Mouse (Mus musculus) stomach, embryonic 14.5 days (tissue): ENCODE data around the gene Galnt10. TPM values are rescaled to one million over a fixed set of nuclear protein-coding genes. Genes with fewer than 3 reads are reported as not detected.
"Not testable (repeated sequence)": the region's sequence is repeated elsewhere in the genome, so short reads cannot be mapped to it uniquely, and the experiment has no call there.

Source experiments
- ATAC-seq: fragments of 200-750 bp; cut with Nextera tagmentation; 2 replicates; pipeline ENCODE4 v1.8.0; 2017; ENCODE audit warnings: low read depth, moderate TSS enrichment; ENCODE audit not compliant: insufficient number of reproducible peaks, insufficient read depth, low FRiP score
- H3K27ac ChIP-seq: fragments of 300-500 bp; sonication (generic); 2 replicates; pipeline ENCODE4 v1.5.1; 2014; ENCODE audit warnings: mild to moderate bottlenecking, low read length, moderate library complexity, mixed read lengths
- H3K27me3 ChIP-seq: fragments of 300-500 bp; sonication (generic); 2 replicates; pipeline ENCODE4 v1.6.1; 2014; ENCODE audit warnings: low read length, control low read depth, mixed read lengths; ENCODE audit not compliant: control insufficient read depth, insufficient read depth
- H3K36me3 ChIP-seq: fragments of 300-500 bp; sonication (generic); 2 replicates; pipeline ENCODE4 v1.6.1; 2014; ENCODE audit warnings: mild to moderate bottlenecking, control low read depth, low read length, moderate library complexity, mixed read lengths; ENCODE audit not compliant: control insufficient read depth, insufficient read depth
- H3K4me1 ChIP-seq: fragments of 300-500 bp; sonication (generic); 2 replicates; pipeline ENCODE4 v1.6.1; 2014; ENCODE audit warnings: low read length, control low read depth, mixed read lengths; ENCODE audit not compliant: control insufficient read depth, insufficient read depth
- H3K4me2 ChIP-seq: fragments of 300-500 bp; sonication (generic); replicated peaks from 2 replicates; pipeline ENCODE4 v1.6.1; 2014; ENCODE audit warnings: low read depth, low read length, control low read depth
- H3K4me3 ChIP-seq: fragments of 300-500 bp; sonication (generic); 2 replicates; pipeline ENCODE4 v1.5.1; 2014; ENCODE audit warnings: low read depth, low read length, control low read depth
- H3K9ac ChIP-seq: fragments of 300-500 bp; sonication (generic); replicated peaks from 2 replicates; pipeline ENCODE4 v1.6.1; 2014; ENCODE audit warnings: low read depth, mild to moderate bottlenecking, control low read depth, low read length, moderate library complexity, mixed read lengths
- H3K9me3 ChIP-seq: fragments of 300-500 bp; sonication (generic); 2 replicates; pipeline ENCODE4 v1.6.1; 2016; ENCODE audit warnings: low read depth, low read length, control low read depth; ENCODE audit not compliant: control insufficient read depth
- WGBS: fragments of 180-500 bp; shearing (Covaris S2); extraction: QIAGEN DNeasy Blood & Tissue Kit; methylation state at CpG from one replicate; pipeline ENCODE4 v1.1.7; 2014; 5-methylcytosine and 5-hydroxymethylcytosine counted together
- polyA plus RNA-seq: library from polyadenylated mRNA; unstranded; fragments of >200 nt; fragmentation: Nextera tagmentation; extraction: Ambion mirVana; gene quantifications from 2 replicates; pipeline ENCODE4 v1.2.1, GENCODE M21; 2014

Gene Galnt10
- polyA plus RNA-seq, 1 experiment from 2014 or later = 8.4 TPM

GRCm38 (mm10) chr11:57825234-57825633 lies 180.0 kb downstream of the Galnt10 start:
- not testable (repeated sequence) for H3K9me3 ChIP-seq, H3K4me1 ChIP-seq, H3K9ac ChIP-seq, ATAC-seq, H3K36me3 ChIP-seq, H3K27ac ChIP-seq, H3K4me2 ChIP-seq, H3K4me3 ChIP-seq
- 49% methylated on average over 11 of the region's 11 CpGs for WGBS
- peaks cover 24% of the 10 kb centered on the region for H3K27me3 ChIP-seq

- Histone ChIP-seq H3K36me3 (no peaks in the 10 kb centered on the region), H3K4me3 (peak overlapping the region; percentile 27), H3K4me2 (peak overlapping the region; percentile 53), H3K27me3 (peaks cover 41% of the 10 kb centered on the region), H3K9me3 (no peaks in the 10 kb centered on the region), H3K27ac (no peak overlapping the region), H3K4me1 (peaks cover 6% of the 10 kb centered on the region; the same call in 1 of the 2 replicates), H3K9ac (no peak overlapping the region)
- ATAC-seq = 0 out of 2 replicates have a peak, but pooled peaks have one; percentile 15
- WGBS = 2% methylated on average over 41 of the region's 41 CpGs
These were observed 182.0 kb downstream of the Galnt10 start for GRCm38 (mm10) chr11:57827048-57827914.

GRCm38 (mm10) chr11:57827915-57828545 lies 182.8 kb downstream of the Galnt10 start:
- peaks cover 6% of the 10 kb centered on the region; the same call in 1 of the 2 replicates for H3K4me1 ChIP-seq
- H3K9me3 ChIP-seq = no peaks in the 10 kb centered on the region
- no peak overlapping the region for H3K27ac ChIP-seq
- H3K27me3 ChIP-seq = peaks cover 49% of the 10 kb centered on the region
- H3K4me2 ChIP-seq = peak overlapping the region; percentile 53
- H3K9ac ChIP-seq = no peak overlapping the region; the same call in 1 of the 2 replicates
- no peaks in the 10 kb centered on the region for H3K36me3 ChIP-seq
- ATAC-seq = 0 out of 2 replicates have a peak, but pooled peaks have one; percentile 29
- H3K4me3 ChIP-seq = peak overlapping the region; percentile 27
- 1% methylated on average over 33 of the region's 33 CpGs for WGBS

GRCm38 (mm10) chr11:57828955-57829870 lies 184.0 kb downstream of the Galnt10 start:
- no peak overlapping the region; the same call in 1 of the 2 replicates for H3K4me2 ChIP-seq
- H3K9ac ChIP-seq = no peak overlapping the region
- no peak overlapping the region for H3K27ac ChIP-seq
- no peaks in the 10 kb centered on the region for H3K36me3 ChIP-seq
- H3K9me3 ChIP-seq = no peaks in the 10 kb centered on the region
- peaks cover 59% of the 10 kb centered on the region for H3K27me3 ChIP-seq
- 7% methylated on average over 53 of the region's 53 CpGs for WGBS
- H3K4me1 ChIP-seq = peaks cover 6% of the 10 kb centered on the region; the same call in 1 of the 2 replicates
- H3K4me3 ChIP-seq = no peak overlapping the region
- no peak for ATAC-seq

- Histone ChIP-seq H3K4me1 (peaks cover 6% of the 10 kb centered on the region; the same call in 1 of the 2 replicates), H3K36me3 (no peaks in the 10 kb centered on the region), H3K9me3 (no peaks in the 10 kb centered on the region), H3K4me2 (no peak overlapping the region), H3K27ac (no peak overlapping the region), H3K9ac (no peak overlapping the region), H3K27me3 (peaks cover 68% of the 10 kb centered on the region), H3K4me3 (no peak overlapping the region)
- 50% methylated on average over 17 of the region's 17 CpGs for WGBS
- no peak for ATAC-seq
These were observed 184.9 kb downstream of the Galnt10 start for GRCm38 (mm10) chr11:57829871-57830775.

- Histone ChIP-seq H3K4me3 (no peak overlapping the region), H3K4me1 (peaks cover 6% of the 10 kb centered on the region; the same call in 1 of the 2 replicates), H3K4me2 (no peak overlapping the region), H3K9me3 (no peaks in the 10 kb centered on the region), H3K27me3 (peaks cover 80% of the 10 kb centered on the region), H3K27ac (no peak overlapping the region), H3K9ac (no peak overlapping the region), H3K36me3 (no peaks in the 10 kb centered on the region)
- no peak for ATAC-seq
- 15% methylated on average over 31 of the region's 31 CpGs for WGBS
These were observed 186.1 kb downstream of the Galnt10 start for GRCm38 (mm10) chr11:57831281-57831781.

- peaks cover 80% of the 10 kb centered on the region for H3K27me3 ChIP-seq
- WGBS = 28% methylated on average over 16 of the region's 16 CpGs
- no peaks in the 10 kb centered on the region for H3K36me3 ChIP-seq
- no peak overlapping the region for H3K9ac ChIP-seq
- peaks cover 7% of the 10 kb centered on the region; the same call in 1 of the 2 replicates for H3K4me1 ChIP-seq
- H3K4me2 ChIP-seq = no peak overlapping the region
- H3K4me3 ChIP-seq = no peak overlapping the region
- no peak for ATAC-seq
- H3K9me3 ChIP-seq = no peaks in the 10 kb centered on the region
- no peak overlapping the region for H3K27ac ChIP-seq
These were observed 186.6 kb downstream of the Galnt10 start for GRCm38 (mm10) chr11:57831861-57832260.
